Mouse (Mus musculus): Measurements from ENCODE around the gene Rpl23.

DNA sequence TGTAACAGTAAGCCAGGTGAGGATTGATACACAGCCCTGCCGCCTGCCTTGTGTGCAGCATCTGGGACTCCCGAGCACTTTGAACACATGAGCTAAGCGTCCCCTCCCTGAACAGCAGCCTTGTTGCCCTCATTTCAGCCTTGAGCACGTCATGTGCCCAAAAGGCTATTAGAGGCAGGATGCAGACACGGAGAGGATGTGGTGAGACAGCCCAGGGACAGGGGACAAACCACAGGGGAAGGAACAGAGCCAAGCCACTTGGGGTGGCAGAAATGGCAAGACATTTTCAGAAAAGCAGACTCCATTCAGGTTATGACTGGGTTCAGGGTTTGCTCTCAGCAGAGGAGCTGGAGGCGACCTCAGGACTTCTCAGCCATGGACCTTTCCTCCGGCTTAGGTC lies 53.9 kb downstream of the Rpl23 start:
- TF ChIP-seq CTCF (IDR thresholded peaks at IDR 0.05; ENCODE audit: low read depth) (no peak), EP300 (IDR thresholded peaks at IDR 0.05; ENCODE audit: low read depth) (no peak)

Measured in liver, embryonic 14.5 days (tissue).